Mouse (Mus musculus) embryo, embryonic 9.5 days (tissue): ENCODE measurements at regions not wholly inside any gene's neighbourhood (a gene's known extent, or its start where the extent isn't known, plus 50 kb on each side); places are given as distances from the start of the nearest gene placed in this dataset.

ENCODE experiments used
- DNase-seq: peaks from one replicate; pipeline ENCODE4 v3.0.0-alpha.2; 2017; ENCODE audit errors: extremely low spot score

DNA sequence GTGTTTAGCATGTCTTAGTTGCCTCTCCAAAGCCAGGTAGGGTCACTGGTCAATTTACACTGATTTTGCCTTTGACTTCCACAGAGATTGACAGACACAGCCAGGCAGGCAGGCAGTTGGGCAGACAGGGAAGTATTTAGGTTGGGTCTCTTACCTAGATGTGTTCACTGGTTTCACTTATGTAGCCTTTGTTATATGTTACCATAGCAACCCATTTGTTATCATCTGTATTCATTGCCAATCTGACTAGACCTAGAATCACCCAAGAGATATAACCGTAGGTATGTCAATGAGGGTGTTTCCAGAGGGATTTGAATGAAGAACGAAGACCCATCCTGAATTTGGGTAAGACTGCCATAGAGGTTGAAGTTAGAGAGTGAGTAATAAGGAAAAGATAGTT lies 123.8 kb upstream of the Tnfaip3 start:
- no peak for DNase-seq

DNA sequence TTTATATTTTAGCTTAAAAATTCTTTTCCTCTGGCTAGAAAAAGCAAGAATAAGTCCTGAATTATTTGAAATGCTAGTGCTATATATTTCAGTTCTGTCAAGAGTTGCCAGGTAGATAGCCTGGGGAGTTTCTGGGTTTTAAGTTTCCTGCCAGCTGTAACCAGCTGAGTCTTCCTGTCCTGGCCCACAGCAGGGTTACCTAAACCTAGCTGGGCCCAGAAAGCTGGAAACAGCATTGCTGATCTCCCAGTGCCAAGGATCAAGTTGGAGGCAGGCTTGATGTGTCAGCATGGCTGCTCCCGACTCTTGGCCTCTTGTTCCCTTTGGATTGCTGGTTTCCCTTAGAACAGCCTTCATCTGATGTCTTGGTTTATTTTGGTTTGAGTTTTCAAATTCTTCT lies 122.8 kb upstream of the Tnfaip3 start:
- DNase-seq = no peak

DNA sequence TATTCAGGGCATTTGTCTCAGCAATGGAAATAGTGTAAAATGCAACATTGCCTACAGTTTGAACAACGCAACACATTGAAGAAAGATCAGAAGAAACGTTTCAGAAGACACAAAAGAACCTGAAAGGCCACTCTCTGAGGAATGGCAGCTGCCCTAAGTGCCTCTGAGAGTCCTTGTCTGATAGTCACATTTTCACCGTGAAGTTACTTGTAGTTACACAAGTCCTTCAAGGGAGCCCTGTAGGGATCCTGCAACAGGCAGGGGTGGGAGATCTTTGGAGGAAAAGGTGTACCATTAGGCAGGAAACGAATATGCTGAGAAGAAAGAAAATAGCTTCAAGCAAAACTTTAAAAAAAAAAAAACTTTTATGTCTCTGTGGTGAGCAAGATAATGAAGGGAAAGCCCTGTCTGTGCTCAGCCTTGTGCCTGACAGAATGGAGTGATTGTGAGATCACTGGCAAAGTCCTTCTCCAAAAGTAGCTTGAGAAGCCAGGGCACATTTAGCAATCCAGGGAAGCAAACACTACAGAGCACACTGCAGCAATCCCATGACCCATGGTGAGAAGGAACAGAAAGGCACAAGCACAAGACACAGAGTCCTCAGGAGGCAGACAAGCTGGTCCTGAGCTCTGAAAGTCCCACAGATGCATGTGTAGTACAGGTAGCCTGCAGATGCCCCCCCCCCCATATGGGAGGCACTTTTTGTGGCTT lies 112.3 kb upstream of the Tnfaip3 start:
- DNase-seq = no peak

DNA sequence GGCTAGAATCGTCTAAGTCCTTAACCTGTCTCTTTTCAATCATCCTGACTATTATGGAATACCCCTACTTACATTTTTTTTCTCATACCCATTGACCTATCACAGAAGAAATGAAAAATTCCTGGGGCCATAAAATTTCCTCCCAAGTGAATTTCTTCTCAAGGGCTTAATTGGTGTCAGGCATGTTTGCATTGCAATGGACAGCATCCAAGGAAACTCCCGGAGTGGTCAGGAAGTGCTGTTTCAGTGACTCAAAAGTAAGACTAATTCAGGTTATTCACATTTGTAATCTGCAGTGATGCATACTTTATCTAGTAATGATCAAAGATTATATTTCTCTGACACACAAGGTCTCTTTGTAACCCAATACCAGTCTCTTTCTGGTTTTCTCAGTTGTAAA lies 111.5 kb upstream of the Tnfaip3 start:
- DNase-seq = no peak

DNA sequence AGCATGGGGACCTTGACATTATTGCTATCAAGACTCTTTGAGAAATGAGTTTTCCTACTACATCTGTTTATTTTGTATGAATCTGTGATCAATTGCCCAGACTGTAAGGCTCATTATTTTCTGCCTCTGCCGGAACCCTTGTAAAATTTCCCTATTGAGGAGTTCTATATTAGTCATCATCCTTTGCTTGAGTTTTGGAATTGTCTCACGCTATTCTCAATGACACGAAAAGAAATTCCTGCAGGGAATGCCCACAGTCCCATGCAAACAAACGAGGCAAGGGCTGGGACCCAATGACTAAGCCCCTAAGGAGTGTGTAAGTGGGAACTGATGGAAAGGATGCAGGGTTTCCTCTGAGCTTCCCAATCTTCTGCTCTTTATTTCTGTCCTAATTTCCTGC lies 111.0 kb upstream of the Tnfaip3 start:
- DNase-seq = no peak

DNA sequence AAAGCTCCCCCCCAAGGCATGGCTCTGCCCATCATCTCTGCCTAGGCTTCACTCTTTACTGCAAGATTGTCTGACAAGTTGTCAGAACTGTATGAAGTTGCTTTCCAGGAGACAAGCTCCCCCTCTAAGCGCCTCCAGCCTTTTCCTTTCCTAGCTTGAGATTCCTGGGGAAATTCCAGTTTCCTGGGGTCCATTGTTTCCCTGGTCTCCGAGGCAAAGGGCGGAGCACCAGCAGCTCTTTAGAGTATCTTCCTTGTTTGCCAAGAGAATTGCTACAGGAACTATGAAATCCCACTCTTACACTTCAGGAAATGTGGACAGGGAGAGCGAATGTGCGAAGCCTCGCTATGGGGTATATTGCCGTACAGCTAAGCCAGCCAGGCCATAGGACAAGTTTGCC lies 108.2 kb upstream of the Tnfaip3 start:
- DNase-seq = no peak

DNA sequence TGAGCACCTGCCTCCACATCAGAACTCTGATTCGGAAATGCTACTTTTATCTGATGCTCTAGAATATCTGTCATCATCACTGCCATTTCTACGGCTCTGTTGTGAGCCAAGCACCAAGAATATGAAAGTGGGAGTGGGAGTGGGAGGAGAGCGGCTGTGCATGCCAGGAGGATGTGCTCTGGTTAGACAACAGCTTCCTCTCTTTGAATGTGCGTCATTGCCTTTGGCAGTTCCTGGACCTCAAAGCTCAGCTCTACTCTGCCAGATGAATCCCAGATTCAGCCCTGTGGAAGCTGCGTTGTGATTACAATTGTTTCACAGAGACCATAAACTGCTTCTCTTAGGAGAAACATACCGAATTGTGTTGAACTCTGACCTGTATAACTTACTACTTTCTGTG lies 106.8 kb upstream of the Tnfaip3 start:
- no peak for DNase-seq

DNA sequence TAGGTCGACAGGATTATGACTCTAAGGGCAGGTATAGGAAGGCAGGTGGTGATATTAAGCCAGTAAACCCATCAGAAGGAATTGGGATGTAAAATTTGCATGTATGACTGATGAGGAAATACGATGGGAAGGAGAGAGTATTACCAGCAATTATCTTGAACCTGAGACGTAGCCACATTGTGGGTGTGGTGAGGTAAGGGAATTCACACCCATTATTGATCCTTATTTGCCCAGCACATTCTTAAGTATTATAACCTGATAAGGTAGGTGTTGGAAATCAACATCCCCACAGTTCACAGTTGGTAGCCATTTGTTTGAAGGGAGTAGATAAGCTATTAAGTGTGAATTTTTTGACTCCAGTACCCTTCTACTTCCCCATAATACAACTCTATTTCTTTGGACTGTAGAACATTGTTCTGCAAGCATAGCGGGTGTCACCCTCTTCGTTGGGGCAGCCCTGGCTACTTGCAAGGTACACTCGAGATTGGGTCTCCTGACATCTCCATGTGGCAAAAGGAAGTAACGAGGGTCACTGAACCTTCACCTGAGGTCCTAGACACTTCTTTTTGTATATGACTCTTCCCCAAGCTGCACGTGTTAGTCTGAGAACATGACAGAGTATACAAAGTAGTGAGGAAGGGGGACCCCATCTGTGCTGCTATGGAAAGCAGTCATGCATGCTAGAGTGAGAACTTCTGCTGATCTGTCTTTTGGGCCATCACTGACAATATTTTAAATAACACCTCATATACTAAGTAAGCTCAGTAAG lies 104.0 kb upstream of the Tnfaip3 start:
- no peak for DNase-seq

DNA sequence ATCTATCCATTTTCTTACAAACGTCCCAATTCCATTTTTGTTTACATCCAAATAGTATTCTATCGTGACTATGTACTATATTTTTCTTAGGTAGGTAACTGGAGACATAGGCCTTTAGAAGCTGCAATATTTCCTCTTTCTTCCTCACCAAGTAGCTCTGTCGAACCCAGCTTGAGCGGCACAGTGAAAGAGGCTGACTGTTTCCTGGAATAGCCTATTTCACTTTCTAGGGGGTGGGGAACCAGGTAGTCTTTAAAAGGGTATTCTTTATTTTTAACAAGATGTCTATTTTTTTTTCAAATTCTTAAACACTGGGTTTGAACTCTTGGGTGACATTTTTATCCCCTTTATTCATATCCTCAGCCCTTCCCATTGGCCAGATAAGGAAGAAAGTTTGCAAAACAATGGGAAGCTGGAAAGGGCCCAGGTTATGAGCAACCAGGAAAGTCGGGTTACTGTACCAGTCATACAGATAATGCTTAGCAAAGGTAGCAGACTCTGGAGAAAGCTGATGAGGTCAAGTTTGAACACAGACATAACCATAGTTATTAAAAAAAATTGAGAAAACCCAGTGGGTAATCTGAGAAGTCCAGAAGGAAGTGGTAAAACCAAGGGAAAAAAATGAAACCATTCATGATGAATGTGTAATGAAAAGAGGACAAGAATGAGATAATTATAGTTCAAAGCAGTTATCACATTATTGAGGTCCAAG lies 103.3 kb upstream of the Tnfaip3 start:
- no peak for DNase-seq

DNA sequence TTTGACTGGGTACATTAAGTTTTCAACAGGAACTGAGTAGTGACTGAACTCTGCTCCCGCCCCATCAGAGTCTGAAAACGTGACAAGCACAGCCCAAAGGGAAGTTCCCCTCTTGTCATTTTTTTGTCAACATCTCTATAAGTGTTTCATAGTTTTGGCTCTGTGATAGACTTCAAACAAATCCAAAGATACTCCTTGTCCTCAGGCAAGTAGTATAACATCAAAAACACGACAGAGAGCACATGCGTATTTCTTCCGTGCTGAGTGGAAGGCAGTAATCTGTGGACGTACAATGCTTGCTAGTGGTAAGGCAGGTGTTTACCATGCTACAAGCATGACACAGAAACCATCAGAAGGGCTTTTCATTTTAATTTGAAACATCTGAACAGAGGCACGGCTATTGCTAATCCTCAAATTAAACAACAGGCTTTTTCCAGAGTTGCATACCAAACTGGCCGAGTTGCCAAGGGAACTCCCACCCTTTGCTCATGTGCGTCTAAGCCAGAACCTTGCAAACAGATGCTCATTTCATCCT lies 101.7 kb upstream of the Tnfaip3 start:
- DNase-seq = no peak

DNA sequence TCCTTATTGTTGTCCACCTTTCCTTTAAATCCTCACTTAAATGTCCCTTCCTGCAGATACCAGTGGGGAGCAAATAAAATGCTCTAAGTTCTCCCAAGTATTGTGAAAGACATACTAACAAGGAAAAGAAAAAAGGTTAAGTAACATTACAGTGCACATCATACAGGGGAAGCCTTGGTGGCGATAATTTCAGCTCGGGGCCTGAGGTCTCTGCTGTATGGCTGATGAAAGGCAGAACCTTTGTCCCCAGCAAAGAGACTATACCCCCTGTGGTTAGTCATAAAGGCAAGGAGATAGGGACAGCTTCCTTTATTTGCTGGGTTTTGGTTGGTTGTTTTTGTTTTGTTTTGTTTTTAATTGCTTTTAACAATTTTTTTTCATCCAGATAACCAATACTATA lies 97.0 kb upstream of the Tnfaip3 start:
- no peak for DNase-seq

DNA sequence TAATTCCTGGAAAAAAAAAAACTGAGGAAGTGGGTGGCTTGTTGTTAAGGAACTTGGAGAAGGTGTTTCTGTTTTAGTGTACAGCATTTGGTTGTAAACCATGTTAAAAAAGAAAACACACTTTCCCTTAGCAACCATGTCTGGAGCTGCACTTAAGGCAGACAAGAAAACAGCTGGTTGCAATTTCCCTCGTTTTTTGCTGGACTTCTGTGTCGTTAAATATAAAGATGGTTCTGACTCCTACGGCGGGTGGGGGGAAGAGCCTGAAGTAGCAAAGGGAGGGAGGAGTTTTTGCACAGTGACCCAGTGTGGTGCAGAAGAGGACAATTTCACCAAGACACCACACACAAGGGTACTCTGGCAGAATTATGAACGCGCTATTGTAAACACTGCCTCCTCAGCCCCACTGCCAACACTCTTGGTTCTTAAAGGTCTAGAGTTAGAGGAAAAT lies 89.8 kb upstream of the Tnfaip3 start:
- DNase-seq = no peak

DNA sequence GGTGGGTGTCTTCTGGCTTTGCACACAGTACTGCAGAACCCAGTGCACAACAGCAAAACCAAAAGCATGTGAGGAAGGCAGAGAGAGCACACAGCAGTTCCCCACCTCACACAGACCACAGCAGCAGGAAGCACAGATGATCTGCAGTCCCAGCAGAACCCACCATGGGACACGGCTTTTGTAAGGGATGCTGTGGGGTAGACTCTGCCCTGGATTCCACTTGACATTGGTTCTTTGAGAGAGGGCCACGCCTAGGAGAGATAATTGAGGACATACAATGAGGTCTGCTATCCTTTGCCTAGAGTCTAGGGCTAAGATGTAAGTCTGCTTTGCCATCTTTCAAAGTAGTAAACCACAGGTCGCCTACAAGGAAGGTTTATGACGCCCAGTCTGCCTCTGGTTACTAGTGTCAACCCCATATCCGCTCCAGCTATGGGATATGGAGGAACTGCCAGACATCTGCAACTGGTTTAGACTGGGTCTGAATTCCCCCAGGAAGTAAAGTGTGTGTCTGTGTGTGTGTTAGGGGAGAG lies 89.3 kb upstream of the Tnfaip3 start:
- DNase-seq = no peak

DNA sequence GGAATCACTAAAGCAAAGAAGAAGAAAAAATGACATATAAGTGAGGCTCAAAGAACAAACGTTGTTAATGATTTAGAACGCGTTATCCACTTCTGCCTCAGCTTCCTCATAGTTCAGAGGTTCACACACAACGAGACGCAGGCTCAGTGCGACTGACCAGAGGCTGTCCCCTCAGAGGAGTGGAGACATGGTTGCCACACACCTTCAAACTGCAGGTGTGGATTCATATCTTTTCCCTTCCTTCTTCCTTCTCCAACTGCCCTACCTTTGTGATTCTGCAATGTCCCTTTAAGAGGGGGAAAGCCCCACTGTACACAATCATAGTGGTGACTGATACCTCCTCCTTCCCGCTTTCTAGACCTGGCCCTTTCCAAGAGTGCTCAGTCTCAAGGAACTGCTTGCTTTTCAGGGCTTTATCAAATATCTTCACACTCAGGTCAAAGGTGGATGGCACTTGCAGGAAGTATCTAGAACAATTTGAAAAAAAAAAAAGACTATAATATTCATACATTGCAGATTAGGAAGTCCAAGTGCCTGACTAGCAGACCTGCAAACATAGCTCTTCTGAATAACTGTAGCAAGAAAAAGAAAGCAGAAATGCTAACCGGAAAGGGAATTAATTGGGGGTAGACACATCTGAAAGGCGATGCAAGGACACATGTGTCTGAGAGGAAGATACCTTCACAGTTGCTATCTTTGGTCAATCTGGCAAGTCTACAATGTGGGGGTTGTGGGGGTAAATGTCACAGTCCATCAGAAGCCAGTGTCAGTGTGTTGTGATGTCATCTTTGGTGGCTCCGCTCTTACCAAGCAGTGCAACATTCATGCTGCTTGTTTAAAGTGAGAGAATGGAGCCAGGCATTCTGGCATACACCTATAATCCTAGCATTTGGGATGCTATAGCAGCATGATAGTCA lies 84.2 kb upstream of the Tnfaip3 start:
- no peak for DNase-seq

DNA sequence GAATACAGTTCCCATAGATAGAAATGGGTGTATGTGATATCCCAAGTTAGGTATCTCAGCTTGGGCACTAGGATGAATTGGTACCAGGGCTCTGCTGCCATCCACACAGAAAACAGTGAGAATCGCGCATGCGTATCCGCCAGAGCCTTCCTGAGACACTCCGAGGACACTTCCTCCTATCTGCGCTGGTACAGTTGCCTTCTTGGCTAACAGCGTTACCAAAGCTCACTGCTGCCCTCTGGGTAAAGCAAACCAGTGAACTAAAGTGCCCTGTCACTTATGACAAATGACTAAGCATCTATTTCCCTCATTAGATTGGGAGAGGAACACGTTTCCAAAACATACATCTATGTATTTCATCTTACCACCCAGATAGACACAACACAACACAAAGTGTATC lies 78.8 kb upstream of the Tnfaip3 start:
- no peak for DNase-seq

DNA sequence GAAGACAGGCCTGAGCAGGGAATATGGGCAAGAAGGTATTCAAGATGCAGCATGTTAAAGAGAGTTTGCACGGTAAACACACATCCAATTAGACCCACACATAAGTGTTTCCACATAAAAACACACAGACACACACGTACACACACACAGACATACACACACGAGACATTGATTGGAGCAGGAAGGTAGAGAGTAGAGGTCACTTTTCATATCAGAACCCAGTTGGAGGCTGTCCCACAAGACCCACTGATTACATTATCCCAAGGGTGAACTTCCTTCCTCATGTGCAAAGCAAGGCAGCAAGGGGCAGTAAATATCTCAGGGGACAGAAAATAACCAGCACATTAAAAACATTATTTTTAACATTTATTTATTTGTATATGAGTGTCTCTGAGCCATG lies 78.2 kb upstream of the Tnfaip3 start:
- DNase-seq = no peak

DNA sequence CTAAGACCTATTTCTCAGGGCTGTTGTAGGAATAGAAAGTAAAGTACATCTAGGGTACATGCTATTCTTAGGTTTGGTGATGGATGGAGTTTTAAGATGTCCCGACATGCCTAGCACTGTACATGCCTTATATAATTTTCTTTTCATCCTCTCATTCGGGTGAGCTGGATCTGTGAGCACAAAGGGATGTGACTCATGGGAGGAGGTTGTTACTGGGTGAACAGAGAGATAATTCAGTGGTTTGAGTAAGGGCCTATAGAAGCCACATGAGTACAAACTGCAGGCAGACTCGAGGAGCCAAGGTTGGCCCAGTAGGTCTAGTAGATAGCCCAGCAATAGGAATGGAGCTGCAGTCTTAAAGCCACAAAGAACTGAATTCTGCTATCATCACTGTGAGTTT lies 76.5 kb upstream of the Tnfaip3 start:
- no peak for DNase-seq

DNA sequence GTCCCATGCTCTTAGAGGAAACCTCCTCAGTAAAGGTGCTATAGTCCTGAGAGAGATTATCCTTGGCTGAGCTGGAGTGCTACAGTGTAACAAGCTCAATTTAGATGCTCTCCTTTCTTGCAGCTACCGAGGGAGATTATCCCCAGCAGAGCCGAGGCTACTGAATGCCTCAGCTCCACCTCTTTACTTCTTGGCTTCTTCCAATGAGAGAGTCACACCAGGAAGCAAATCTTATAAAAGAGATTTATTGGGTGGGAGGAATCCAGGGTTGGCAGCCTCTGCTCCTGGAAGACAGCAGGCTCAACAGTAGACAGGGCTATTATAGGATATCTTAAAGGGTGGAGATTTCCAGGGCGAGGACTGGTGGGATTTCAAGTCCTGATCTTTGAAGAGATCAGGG lies 75.7 kb upstream of the Tnfaip3 start:
- no peak for DNase-seq

DNA sequence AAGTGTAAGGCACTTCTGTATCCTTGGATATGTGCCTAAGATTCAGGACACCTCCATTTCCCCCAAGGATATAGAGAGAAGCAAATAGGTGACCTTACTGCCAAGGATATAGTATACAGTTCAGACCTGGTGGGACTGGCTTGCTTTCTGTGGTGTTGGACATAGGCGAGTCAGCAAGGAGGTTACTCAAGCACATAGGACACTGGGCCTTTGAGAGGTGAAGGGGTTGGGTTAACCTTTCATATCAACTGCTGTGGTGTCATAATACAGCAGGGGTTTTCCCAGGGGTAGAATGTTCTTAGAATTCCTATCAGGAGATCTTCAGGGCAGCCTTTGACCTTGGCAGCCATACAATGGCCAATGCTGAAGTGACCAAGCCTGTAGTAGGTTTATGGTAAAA lies 71.5 kb upstream of the Tnfaip3 start:
- no peak for DNase-seq

DNA sequence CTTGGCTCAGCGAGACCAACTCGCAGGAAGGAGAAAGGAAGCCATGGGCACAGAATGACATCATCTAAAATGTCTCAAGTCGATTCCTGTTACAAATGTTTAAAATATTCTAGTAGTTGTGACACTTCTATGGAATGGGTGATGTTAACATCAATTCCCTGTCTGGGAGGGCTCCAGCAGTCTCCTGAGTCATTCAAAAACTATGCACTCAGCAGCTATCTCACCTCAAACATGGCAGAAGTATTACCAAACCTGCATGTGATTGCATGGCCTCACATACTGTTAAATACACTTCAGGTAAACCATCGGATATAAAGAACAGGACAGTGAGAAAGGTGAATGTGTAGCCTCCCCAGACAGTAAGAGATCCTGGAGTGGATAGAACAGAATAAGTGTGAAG lies 66.7 kb upstream of the Tnfaip3 start:
- DNase-seq = no peak

DNA sequence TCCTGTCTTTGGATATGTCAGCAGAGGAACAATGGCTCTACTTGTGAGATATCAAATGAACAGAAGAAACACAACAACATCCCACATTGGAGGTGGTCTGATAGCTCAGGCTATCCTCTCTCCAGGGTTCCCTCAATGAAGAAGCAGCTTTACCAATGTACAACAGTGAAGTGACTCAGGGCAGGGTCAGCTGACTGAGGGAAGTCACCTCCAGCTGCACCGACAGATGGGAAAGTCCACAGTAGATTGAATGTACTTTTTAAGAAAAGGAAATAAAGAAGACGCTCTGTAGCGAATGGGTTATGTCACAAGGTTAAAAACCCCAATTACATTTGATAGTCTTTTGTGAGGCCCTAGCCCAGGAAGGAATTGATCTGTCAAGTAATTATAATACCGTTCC lies 62.6 kb upstream of the Tnfaip3 start:
- DNase-seq = no peak
